Mouse (Mus musculus) G1E (cell line): ENCODE results near the gene 3110021N24Rik.

ENCODE experiments used
- CTCF ChIP-seq: IDR thresholded peaks from 2 replicates; pipeline ENCODE4 v1.5.1; 2012; ENCODE audit warnings: low read depth, low read length, inconsistent platforms, mixed read lengths
- GATA2 ChIP-seq: IDR thresholded peaks from 2 replicates; pipeline ENCODE4 v1.6.1; 2012; ENCODE audit warnings: low read depth, low read length, inconsistent platforms, borderline replicate concordance
- POLR2AphosphoS5 ChIP-seq: IDR thresholded peaks from 2 replicates; pipeline ENCODE4 v1.6.1; 2012; ENCODE audit warnings: low read depth, low read length, inconsistent platforms; ENCODE audit not compliant: insufficient replicate concordance

- TF ChIP-seq CTCF (no peak), GATA2 (no peak), POLR2AphosphoS5 (no peak)
These were observed 63.1 kb downstream of the 3110021N24Rik start for GRCm38 (mm10) chr4:108782421-108783085.
